Mouse (Mus musculus): ENCODE measurements at regions not wholly inside any gene's neighbourhood (a gene's known extent, or its start where the extent isn't known, plus 50 kb on each side); places are given as distances from the start of the nearest gene placed in this dataset.

DNA sequence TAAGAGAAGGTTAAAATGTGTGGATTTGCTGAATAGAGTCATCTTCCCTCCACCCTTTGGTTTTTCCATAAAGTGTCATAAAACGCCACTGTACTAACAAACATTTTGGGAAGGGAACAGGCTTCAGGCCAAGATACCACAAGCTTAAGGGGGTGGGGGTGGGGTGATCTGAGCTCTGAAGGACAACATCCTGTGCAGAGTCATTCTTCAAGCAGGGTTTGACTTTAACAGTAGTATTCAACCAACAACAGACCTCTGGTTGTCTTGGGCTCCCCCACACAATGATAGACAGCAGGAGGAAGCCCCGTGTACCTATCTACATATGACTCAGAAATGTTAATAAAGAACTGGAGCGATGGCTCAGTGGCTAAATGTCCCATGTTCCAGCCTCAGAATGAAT, 118.9 kb upstream of the Maf start:
- ATAC-seq = peak; percentile 34
- peak overlapping the region; percentile 94 for H3K27ac ChIP-seq (ENCODE audit: low read length)
- H3K4me1 ChIP-seq (ENCODE audit: control insufficient read depth, insufficient read depth, low read length) = peaks cover 28% of the 10 kb centered on the region
- no peak overlapping the region for H3K4me3 ChIP-seq (ENCODE audit: low read length)
- 39% methylated on average over 3 of the region's 3 CpGs for WGBS
- H3K27me3 ChIP-seq (replicated peaks; ENCODE audit: control insufficient read depth, insufficient read depth, low read length) = no peaks in the 10 kb centered on the region
- H3K9me3 ChIP-seq (ENCODE audit: control insufficient read depth, low read length) = no peaks in the 10 kb centered on the region
- no peak overlapping the region for H3K4me2 ChIP-seq (ENCODE audit: low read depth, low read length)
- H3K36me3 ChIP-seq (ENCODE audit: control insufficient read depth, insufficient read depth, low read length) = no peaks in the 10 kb centered on the region
- no peak overlapping the region for H3K9ac ChIP-seq (ENCODE audit: low read depth, low read length)

DNA sequence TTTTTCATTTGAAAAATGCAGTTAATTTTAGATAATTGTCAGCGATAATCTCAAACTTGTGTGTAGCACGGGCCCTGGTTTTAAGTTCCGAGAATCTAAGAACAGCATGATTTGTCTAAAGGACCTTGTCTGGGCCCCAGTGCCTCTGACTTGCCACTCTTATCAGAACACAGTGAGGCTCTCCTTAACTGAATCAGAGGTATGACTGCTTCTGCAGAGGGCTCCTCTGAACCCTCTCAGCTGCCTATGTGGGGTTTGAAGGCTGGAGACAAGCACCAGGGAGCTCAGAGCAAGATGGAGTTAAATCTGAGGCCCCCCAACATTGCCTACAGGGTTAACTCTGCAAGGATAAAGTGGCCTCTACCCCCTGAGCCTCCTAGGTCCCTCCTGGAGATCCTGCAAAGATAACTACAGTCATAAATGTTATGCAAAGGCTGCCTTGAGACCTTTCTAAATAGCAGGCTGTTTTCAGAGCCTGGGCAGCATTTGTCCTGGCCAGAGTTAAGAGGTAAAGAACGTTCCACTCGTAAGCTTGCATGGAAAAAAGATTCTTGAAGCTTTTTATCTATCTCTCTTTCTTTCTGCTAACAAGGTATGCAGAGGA, 118.4 kb upstream of the Maf start:
- H3K4me3 ChIP-seq (ENCODE audit: low read length) = no peak overlapping the region
- peaks cover 28% of the 10 kb centered on the region for H3K4me1 ChIP-seq (ENCODE audit: control insufficient read depth, insufficient read depth, low read length)
- 36% methylated on average over 5 of the region's 5 CpGs for WGBS
- H3K27ac ChIP-seq (ENCODE audit: low read length) = peak overlapping the region; percentile 94
- peak; percentile 87 for ATAC-seq
- H3K27me3 ChIP-seq (replicated peaks; ENCODE audit: control insufficient read depth, insufficient read depth, low read length) = no peaks in the 10 kb centered on the region
- no peak overlapping the region for H3K9ac ChIP-seq (ENCODE audit: low read depth, low read length)
- no peaks in the 10 kb centered on the region for H3K36me3 ChIP-seq (ENCODE audit: control insufficient read depth, insufficient read depth, low read length)
- H3K4me2 ChIP-seq (ENCODE audit: low read depth, low read length) = no peak overlapping the region; the same call in 1 of the 2 replicates
- H3K9me3 ChIP-seq (ENCODE audit: control insufficient read depth, low read length) = no peaks in the 10 kb centered on the region

DNA sequence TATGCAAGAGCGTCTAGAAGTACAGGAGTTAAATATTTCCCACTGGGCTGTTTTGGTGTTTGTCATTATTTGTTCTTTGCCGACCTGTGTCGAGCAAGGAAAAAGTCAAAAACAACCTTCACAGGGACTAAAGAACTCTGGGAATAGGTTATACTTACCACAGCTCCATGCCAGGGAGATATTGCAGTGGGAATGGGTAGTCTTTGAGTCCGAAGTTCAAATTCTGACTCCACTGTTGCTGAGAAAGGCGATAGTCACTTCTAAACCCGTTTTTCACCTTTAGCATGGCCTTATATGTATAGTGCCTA, 116.8 kb upstream of the Maf start:
- no peak overlapping the region for H3K4me3 ChIP-seq (ENCODE audit: low read length)
- no peak for ATAC-seq
- H3K4me2 ChIP-seq (ENCODE audit: low read depth, low read length) = no peak overlapping the region
- no peaks in the 10 kb centered on the region for H3K36me3 ChIP-seq (ENCODE audit: control insufficient read depth, insufficient read depth, low read length)
- H3K4me1 ChIP-seq (ENCODE audit: control insufficient read depth, insufficient read depth, low read length) = peaks cover 28% of the 10 kb centered on the region
- no peak overlapping the region for H3K9ac ChIP-seq (ENCODE audit: low read depth, low read length)
- no peaks in the 10 kb centered on the region for H3K27me3 ChIP-seq (replicated peaks; ENCODE audit: control insufficient read depth, insufficient read depth, low read length)
- H3K9me3 ChIP-seq (ENCODE audit: control insufficient read depth, low read length) = no peaks in the 10 kb centered on the region
- 0 out of 2 replicates have a peak overlapping the region, but pooled peaks have one; percentile 11 for H3K27ac ChIP-seq (ENCODE audit: low read length)
- 91% methylated on average over 6 of the region's 6 CpGs for WGBS

DNA sequence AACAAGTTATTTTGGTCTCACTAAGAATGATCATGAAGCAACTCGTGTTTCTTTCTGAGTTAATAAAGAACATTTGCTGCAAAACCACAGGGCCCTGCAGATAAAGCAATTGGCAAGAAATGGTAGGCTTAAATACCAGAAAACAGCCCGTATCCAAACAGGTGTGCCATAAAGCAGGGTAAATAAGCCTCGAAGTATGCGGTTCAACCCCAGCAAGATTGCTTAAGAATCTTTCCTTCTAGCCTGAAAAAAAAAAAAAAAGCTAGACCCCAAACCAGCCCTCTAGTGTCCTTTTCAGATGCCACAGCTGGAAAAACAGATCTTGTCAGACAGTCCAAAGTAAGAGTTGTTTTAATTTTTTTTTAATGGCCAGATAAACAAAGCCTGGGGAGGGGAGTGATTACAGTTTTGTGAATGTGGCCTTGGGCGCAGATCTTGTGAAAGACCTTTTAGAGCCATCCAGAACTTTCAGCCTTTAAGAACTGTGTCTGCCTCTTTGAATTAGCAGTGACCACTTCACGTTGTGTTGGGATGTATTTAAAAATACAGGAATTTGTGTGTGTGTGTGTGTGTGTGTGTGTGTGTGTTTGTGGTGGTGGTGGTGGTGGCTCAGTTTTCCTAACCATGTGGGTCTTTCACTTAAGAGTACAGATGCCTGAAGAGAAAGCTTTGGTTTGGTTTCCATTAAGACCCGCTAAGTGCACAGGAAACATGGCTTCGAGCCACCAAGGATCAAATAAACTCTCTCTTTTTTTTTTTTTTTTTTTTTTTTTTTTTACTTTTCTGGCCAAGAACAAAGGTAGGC, 116.3 kb upstream of the Maf start:
- WGBS = 66% methylated on average over 8 of the region's 8 CpGs
- Histone ChIP-seq H3K4me2 (ENCODE audit: low read depth, low read length) (no peak overlapping the region), H3K36me3 (ENCODE audit: control insufficient read depth, insufficient read depth, low read length) (no peaks in the 10 kb centered on the region), H3K4me1 (ENCODE audit: control insufficient read depth, insufficient read depth, low read length) (peaks cover 28% of the 10 kb centered on the region), H3K4me3 (ENCODE audit: low read length) (no peak overlapping the region), H3K9ac (ENCODE audit: low read depth, low read length) (no peak overlapping the region), H3K27ac (ENCODE audit: low read length) (0 out of 2 replicates have a peak overlapping the region, but pooled peaks have one; percentile 11), H3K27me3 (replicated peaks; ENCODE audit: control insufficient read depth, insufficient read depth, low read length) (no peaks in the 10 kb centered on the region), H3K9me3 (ENCODE audit: control insufficient read depth, low read length) (no peaks in the 10 kb centered on the region)
- ATAC-seq = no peak

DNA sequence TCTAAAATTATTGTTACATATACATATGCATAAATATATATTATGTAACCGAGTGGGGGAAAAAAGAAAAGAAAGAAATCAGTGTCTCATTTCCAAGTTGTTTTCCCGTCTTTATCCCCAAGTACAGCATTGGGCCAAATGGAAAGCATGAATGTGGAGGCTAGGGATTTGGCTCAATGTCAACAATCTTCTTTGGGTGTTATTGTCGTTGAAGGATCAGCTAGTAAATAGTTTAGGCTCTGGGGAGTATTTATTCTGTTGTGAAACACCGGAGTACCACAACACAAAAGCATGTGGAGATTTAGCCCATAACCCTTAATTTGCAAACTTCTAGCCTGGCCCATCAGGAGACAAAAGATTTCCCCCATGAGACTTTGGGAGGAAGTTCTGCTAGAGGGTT, 105.8 kb upstream of the Maf start:
- Histone ChIP-seq H3K27ac (ENCODE audit: low read length) (no peak overlapping the region), H3K9ac (ENCODE audit: low read depth, low read length) (no peak overlapping the region), H3K27me3 (replicated peaks; ENCODE audit: control insufficient read depth, insufficient read depth, low read length) (no peaks in the 10 kb centered on the region), H3K4me3 (ENCODE audit: low read length) (no peak overlapping the region), H3K4me1 (ENCODE audit: control insufficient read depth, insufficient read depth, low read length) (no peaks in the 10 kb centered on the region), H3K9me3 (ENCODE audit: control insufficient read depth, low read length) (no peaks in the 10 kb centered on the region), H3K36me3 (ENCODE audit: control insufficient read depth, insufficient read depth, low read length) (no peaks in the 10 kb centered on the region), H3K4me2 (ENCODE audit: low read depth, low read length) (no peak overlapping the region)
- no peak for ATAC-seq
- 61% methylated on average over 4 of the region's 4 CpGs for WGBS

DNA sequence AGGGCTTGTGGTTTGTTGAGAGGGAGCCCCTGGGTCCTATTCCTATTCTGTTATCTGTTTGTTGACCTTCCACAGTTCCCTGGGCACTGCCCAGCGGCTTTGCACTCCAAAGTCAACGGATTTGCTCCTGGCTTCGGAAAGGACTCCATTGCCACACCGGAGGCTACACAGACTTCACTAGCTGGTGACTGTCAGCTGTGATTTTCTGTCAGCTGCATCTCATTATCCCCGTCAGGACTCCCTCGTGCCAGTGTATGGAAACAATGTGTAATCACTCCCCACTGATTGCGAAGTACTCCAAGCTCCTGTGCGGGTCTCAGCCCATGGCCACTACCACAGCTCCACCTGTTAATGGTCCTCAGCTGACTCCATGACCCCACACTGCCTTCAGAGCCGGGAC, 99.0 kb upstream of the Maf start:
- Histone ChIP-seq H3K9ac (ENCODE audit: low read depth, low read length) (no peak overlapping the region), H3K27me3 (replicated peaks; ENCODE audit: control insufficient read depth, insufficient read depth, low read length) (no peaks in the 10 kb centered on the region), H3K27ac (ENCODE audit: low read length) (no peak overlapping the region), H3K4me3 (ENCODE audit: low read length) (no peak overlapping the region), H3K9me3 (ENCODE audit: control insufficient read depth, low read length) (no peaks in the 10 kb centered on the region), H3K36me3 (ENCODE audit: control insufficient read depth, insufficient read depth, low read length) (no peaks in the 10 kb centered on the region), H3K4me1 (ENCODE audit: control insufficient read depth, insufficient read depth, low read length) (no peaks in the 10 kb centered on the region), H3K4me2 (ENCODE audit: low read depth, low read length) (no peak overlapping the region)
- WGBS = 57% methylated on average over 9 of the region's 9 CpGs
- no peak for ATAC-seq

DNA sequence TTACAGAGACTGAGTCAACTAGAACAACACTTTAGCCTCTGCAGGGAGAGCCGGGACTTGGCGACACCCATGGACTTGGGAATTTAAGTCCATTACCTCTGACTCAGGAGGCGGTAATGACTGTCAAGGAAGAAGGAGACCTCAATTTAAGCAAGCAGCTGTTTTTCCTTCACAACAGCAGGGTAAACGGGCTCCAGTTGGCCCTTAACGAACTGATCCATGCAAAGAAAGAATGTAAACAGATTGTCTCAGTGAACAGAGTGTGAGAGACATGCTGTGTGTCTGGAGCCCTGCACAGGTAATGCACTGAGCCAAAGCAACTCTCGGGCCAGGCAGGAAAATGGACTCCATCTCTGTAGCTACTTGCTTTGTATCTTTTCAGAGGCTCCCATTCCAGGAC, 98.5 kb upstream of the Maf start:
- ATAC-seq = no peak
- no peak overlapping the region for H3K4me2 ChIP-seq (ENCODE audit: low read depth, low read length)
- H3K4me1 ChIP-seq (ENCODE audit: control insufficient read depth, insufficient read depth, low read length) = no peaks in the 10 kb centered on the region
- H3K4me3 ChIP-seq (ENCODE audit: low read length) = no peak overlapping the region
- no peak overlapping the region for H3K9ac ChIP-seq (ENCODE audit: low read depth, low read length)
- H3K27ac ChIP-seq (ENCODE audit: low read length) = no peak overlapping the region
- H3K27me3 ChIP-seq (replicated peaks; ENCODE audit: control insufficient read depth, insufficient read depth, low read length) = no peaks in the 10 kb centered on the region
- no peaks in the 10 kb centered on the region for H3K9me3 ChIP-seq (ENCODE audit: control insufficient read depth, low read length)
- no peaks in the 10 kb centered on the region for H3K36me3 ChIP-seq (ENCODE audit: control insufficient read depth, insufficient read depth, low read length)
- WGBS = 44% methylated on average over 6 of the region's 6 CpGs

DNA sequence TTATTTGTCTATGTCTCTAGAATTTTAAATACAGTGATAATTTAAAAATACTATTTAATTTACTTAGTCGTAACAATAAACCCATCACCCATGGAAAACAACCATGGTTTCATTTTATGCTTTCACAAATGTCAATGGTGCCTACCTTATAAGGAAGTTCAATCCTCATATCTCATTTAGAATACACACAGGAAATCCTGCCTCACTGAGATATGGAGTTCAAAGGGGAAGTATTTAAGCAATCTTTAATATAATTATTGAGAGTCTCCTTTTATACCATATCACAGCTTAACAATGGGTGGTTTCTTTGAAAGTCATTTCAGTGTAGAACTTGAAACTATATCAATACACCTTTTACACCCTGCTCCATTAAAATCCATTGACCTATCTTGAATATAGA, 86.0 kb upstream of the Maf start:
- H3K4me2 ChIP-seq (ENCODE audit: low read depth, low read length) = no peak overlapping the region

DNA sequence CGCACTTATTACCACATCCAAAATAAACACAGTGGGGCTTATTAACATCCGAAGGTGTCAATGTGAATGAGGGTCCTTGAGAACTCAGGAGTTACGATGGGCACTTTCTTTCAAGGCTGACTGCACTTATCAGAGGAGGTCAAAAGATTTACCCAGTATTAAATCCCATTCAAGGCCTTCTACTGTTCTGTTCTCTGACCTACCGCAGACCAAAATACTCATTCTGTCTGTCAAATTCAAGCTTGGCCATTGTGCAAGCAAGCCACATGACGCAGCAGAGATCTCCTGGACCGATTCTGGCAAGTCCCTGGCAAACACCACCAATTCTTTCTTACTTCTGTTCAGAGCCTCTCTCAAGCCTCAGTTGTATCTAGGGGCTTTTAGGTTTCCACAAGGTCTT, 80.8 kb upstream of the Maf start:
- ATAC-seq = no peak
- Histone ChIP-seq H3K9ac (ENCODE audit: low read depth, low read length) (no peak overlapping the region), H3K36me3 (ENCODE audit: control insufficient read depth, insufficient read depth, low read length) (no peaks in the 10 kb centered on the region), H3K4me3 (ENCODE audit: low read length) (no peak overlapping the region), H3K4me1 (ENCODE audit: control insufficient read depth, insufficient read depth, low read length) (no peaks in the 10 kb centered on the region), H3K4me2 (ENCODE audit: low read depth, low read length) (no peak overlapping the region), H3K27ac (ENCODE audit: low read length) (no peak overlapping the region), H3K9me3 (ENCODE audit: control insufficient read depth, low read length) (no peaks in the 10 kb centered on the region), H3K27me3 (replicated peaks; ENCODE audit: control insufficient read depth, insufficient read depth, low read length) (no peaks in the 10 kb centered on the region)
- 70% methylated on average over 6 of the region's 6 CpGs for WGBS

More for the DNA sequence above, 86.0 kb upstream of the Maf start:
- no peak for ATAC-seq
- Histone ChIP-seq H3K27me3 (replicated peaks; ENCODE audit: control insufficient read depth, insufficient read depth, low read length) (no peaks in the 10 kb centered on the region), H3K9ac (ENCODE audit: low read depth, low read length) (no peak overlapping the region), H3K27ac (ENCODE audit: low read length) (no peak overlapping the region), H3K36me3 (ENCODE audit: control insufficient read depth, insufficient read depth, low read length) (no peaks in the 10 kb centered on the region), H3K9me3 (ENCODE audit: control insufficient read depth, low read length) (no peaks in the 10 kb centered on the region), H3K4me1 (ENCODE audit: control insufficient read depth, insufficient read depth, low read length) (no peaks in the 10 kb centered on the region), H3K4me3 (ENCODE audit: low read length) (no peak overlapping the region)
- 62% methylated on average over 1 of the region's 1 CpGs for WGBS
